10 mouse cellular contexts compared by ENCODE assay signal in the genomic region with DNA sequence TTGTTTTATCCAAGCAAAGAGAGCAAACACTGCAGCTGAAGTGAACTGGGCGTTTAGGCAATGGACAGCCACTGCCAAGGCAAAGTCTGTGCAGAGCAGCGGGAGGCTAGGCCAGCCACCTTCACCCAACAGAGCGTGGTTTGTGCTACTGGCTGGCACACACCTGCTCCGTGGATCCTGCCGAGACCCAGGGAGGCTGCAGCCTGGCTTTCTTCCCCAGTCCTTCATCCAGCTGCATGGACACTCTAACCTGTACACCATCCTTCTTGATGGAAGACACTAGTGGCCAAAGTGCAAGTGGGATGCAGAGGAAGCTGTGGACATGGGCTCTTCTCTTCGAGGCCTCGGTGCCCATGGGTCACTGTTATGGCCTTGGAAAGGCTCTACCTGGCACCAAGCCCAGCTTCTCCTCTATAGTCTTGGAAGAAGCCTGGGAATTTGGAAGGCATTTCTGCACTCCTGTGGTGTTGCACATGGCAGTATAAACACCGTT.
A peak's percentile ranks its signal among the peaks of the same experiment; 100 is the strongest.
DNase-seq lines count a peak whose midpoint lies in the region; ATAC-seq lines count a peak whose summit lies in the region.
"Had no signal": no experiment of that assay in that cellular context is flagged by ENCODE, and none has a peak within 500 bp of the region (broad histone marks: within the 10 kb centered on the region; RNA-seq: fewer than 3 reads in every experiment).

No protein-coding gene starts in this region.

- H3K27ac ChIP-seq in forebrain, embryonic 14.5 days (ENCODE audit: low read depth, low read length), result no peak overlapping the region
- H3K27ac ChIP-seq in neural tube, embryonic 15.5 days (replicated peaks), result no peak overlapping the region
- H3K27ac ChIP-seq: heart, embryonic 10.5 days had no signal

- H3K9me3 ChIP-seq in forebrain, embryonic 14.5 days (replicated peaks; ENCODE audit: control insufficient read depth, low read length), result no peaks in the 10 kb centered on the region
- no peaks in the 10 kb centered on the region for H3K9me3 ChIP-seq in neural tube, embryonic 15.5 days (replicated peaks)
- H3K9me3 ChIP-seq: heart, embryonic 10.5 days had no signal

- no peak overlapping the region for H3K4me3 ChIP-seq in forebrain, embryonic 14.5 days (ENCODE audit: low read depth, low read length)
- H3K4me3 ChIP-seq in neural tube, embryonic 15.5 days (replicated peaks), result no peak overlapping the region
- H3K4me3 ChIP-seq: heart, embryonic 10.5 days had no signal

- no peak overlapping the region for H3K4me2 ChIP-seq in forebrain, embryonic 14.5 days (ENCODE audit: low read length)
- no peak overlapping the region for H3K4me2 ChIP-seq in neural tube, embryonic 15.5 days

- H3K27me3 ChIP-seq in forebrain, embryonic 14.5 days (replicated peaks; ENCODE audit: control insufficient read depth, insufficient read depth, low read length), result no peaks in the 10 kb centered on the region
- no peaks in the 10 kb centered on the region for H3K27me3 ChIP-seq in neural tube, embryonic 15.5 days (replicated peaks)

- 47% methylated on average over 8 of the region's 8 CpGs for WGBS in forebrain, embryonic 14.5 days
- WGBS in neural tube, embryonic 15.5 days, result 55% methylated on average over 8 of the region's 8 CpGs

- DNase-seq in right cerebral cortex, postnatal 4 days, result peak; percentile 24
- DNase-seq in right cerebral cortex, adult 18-20 months, result no peak
- DNase-seq in cerebellum, adult 8-10 months, result peak; percentile 63
- peak; percentile 55 for DNase-seq in forebrain, embryonic 14.5 days (ENCODE audit: low spot score)
- no peak for DNase-seq in heart, postnatal 4 days
- no peak for DNase-seq in gastrocnemius, adult 8-10 months (ENCODE audit: low spot score in 2 of 2)
- no peak for DNase-seq in right cerebral cortex, adult 2 months (ENCODE audit: low spot score in 2 of 2)
- DNase-seq: kidney, adult 8-10 months had no signal

- no peaks in the 10 kb centered on the region for H3K36me3 ChIP-seq in forebrain, embryonic 14.5 days (ENCODE audit: control insufficient read depth, insufficient read depth, low read length)
- H3K36me3 ChIP-seq in neural tube, embryonic 15.5 days, result no peaks in the 10 kb centered on the region
- H3K36me3 ChIP-seq: heart, embryonic 10.5 days had no signal

- peak; percentile 37; the same call in 1 of the 2 replicates for ATAC-seq in forebrain, embryonic 14.5 days
- ATAC-seq in neural tube, embryonic 15.5 days (ENCODE audit: low FRiP score), result peak; percentile 24; the same call in 1 of the 2 replicates

- H3K9ac ChIP-seq in forebrain, embryonic 14.5 days (ENCODE audit: low read length), result no peak overlapping the region
- no peak overlapping the region for H3K9ac ChIP-seq in neural tube, embryonic 15.5 days (replicated peaks)

- no peaks in the 10 kb centered on the region for H3K4me1 ChIP-seq in forebrain, embryonic 14.5 days (ENCODE audit: control insufficient read depth, insufficient read depth, low read length)
- H3K4me1 ChIP-seq in neural tube, embryonic 15.5 days, result peaks cover 9% of the 10 kb centered on the region; the same call in 1 of the 2 replicates
- H3K4me1 ChIP-seq: heart, embryonic 10.5 days had no signal

Comparison
In these comparisons a context has a peak if more than half of its experiments do, and no peak if none do; other contexts are left out.
1. DNase-seq: peak in right cerebral cortex, postnatal 4 days (single experiment), cerebellum, adult 8-10 months (single experiment) and forebrain, embryonic 14.5 days (single experiment); none in right cerebral cortex, adult 18-20 months (single experiment), heart, postnatal 4 days (single experiment), gastrocnemius, adult 8-10 months (0 of 2) and right cerebral cortex, adult 2 months (0 of 2).